Mouse (Mus musculus): Measurements from ENCODE around the gene AI413582. TPM values are rescaled to one million over a fixed set of nuclear protein-coding genes. Genes with fewer than 3 reads are reported as not detected.
A peak's percentile ranks its signal among the peaks of the same experiment; 100 is the strongest.

AI413582 gene
- total and polyA plus RNA-seq, 3 experiments: 50.8 to 159 (median 78.2) TPM

DNA sequence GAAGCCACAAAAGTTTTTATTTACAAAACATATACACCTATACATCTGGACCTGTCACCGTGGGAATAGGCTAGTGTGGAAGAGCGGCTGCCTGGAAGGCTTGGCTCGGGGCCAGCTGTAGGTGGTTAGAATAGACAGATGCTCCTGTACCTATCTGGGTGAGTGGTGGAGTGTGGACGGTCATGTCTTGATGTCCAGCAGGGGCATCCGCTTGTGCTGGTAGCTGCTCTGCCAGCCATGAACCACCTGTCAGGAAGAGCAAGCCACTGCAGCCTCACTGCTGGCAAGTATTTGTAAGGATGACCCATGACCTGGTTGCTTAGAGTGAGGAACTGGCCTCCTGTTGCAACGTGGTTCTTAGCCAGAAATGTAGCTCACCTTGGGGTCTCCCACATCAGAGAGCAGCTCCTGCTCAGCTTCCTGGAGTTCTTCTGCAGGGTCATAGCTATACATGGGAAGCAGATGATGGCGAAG is 1.7 kb downstream of the AI413582 start:
- no peaks in the 10 kb centered on the region for H3K9me3 ChIP-seq (replicated peaks)
- TF ChIP-seq GATA1 (IDR thresholded peaks at IDR 0.05; ENCODE audit: borderline replicate concordance, low read length) (no peak), POLR2AphosphoS5 (IDR thresholded peaks at IDR 0.05; ENCODE audit: insufficient replicate concordance, low read depth, low read length) (0 out of 2 replicates have a peak, but pooled peaks have one; percentile 86), TAL1 (conservative IDR thresholded peaks at IDR 0.05; ENCODE audit: low read depth, low read length) (no peak), CTCF (IDR thresholded peaks at IDR 0.05; ENCODE audit: low read depth, low read length) (no peak), GATA2 (IDR thresholded peaks at IDR 0.05; ENCODE audit: borderline replicate concordance, low read depth, low read length) (no peak)
- ATAC-seq (ENCODE audit: extremely low read depth, insufficient number of reproducible peaks, low FRiP score, poor library complexity, severe bottlenecking) (no peak), DNase-seq (ENCODE audit: low spot score) (no peak)
- H3K4me1 ChIP-seq (ENCODE audit: insufficient read depth, low read depth, low read length): peaks cover 73% of the 10 kb centered on the region
- peaks cover 9% of the 10 kb centered on the region; the same call in 1 of the 2 replicates for H3K27me3 ChIP-seq (ENCODE audit: insufficient read depth, low read length)
- peaks cover 55% of the 10 kb centered on the region for H3K36me3 ChIP-seq (replicated peaks)
- H3K4me3 ChIP-seq (ENCODE audit: low read depth, low read length): peak overlapping the region; percentile 84; the same call in 1 of the 2 replicates

GRCm38 (mm10) chr17:27561809-27562526 is 3.6 kb downstream of the AI413582 start:
- ATAC-seq (ENCODE audit: extremely low read depth, insufficient number of reproducible peaks, low FRiP score, poor library complexity, severe bottlenecking): peak; percentile 41
- H3K4me1 ChIP-seq (ENCODE audit: insufficient read depth, low read depth, low read length): peaks cover 72% of the 10 kb centered on the region

DNA sequence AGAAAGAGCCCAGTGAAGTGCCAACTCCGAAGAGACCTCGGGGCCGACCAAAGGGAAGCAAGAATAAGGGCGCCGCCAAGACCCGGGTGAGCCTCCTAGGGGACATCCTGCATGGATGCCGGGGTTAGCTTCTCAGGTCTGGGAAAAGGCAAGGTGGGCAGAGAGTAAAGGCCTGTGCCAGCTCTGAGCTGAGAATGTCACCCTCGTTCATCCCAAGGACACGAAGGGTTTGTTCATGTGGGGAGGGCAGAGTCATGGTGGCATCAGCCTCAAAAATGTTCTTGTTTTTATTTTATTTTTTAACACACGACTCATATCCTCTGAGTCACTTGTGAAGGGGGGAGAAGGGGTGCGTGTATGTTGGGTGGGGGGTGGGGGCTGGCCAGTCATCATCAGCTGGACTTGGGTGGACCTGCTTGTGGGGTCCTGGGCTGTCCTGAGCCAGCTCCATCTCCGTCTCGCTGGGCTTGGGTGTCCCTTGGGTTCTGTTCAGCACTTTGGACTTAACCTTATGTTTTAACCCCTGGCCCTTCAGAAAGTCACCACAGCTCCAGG is 4.6 kb downstream of the AI413582 start:
- no peaks in the 10 kb centered on the region for H3K9me3 ChIP-seq (replicated peaks)
- H3K4me1 ChIP-seq (ENCODE audit: insufficient read depth, low read depth, low read length): peaks cover 64% of the 10 kb centered on the region
- no peaks in the 10 kb centered on the region for H3K27me3 ChIP-seq (ENCODE audit: insufficient read depth, low read length)
- TF ChIP-seq CTCF (IDR thresholded peaks at IDR 0.05; ENCODE audit: low read depth, low read length): no peak
- TF ChIP-seq TAL1 (conservative IDR thresholded peaks at IDR 0.05; ENCODE audit: low read depth, low read length): no peak
- TF ChIP-seq GATA2 (IDR thresholded peaks at IDR 0.05; ENCODE audit: borderline replicate concordance, low read depth, low read length): no peak
- TF ChIP-seq GATA1 (IDR thresholded peaks at IDR 0.05; ENCODE audit: borderline replicate concordance, low read length): no peak
- TF ChIP-seq POLR2AphosphoS5 (IDR thresholded peaks at IDR 0.05; ENCODE audit: insufficient replicate concordance, low read depth, low read length): no peak
- peaks cover 59% of the 10 kb centered on the region for H3K36me3 ChIP-seq (replicated peaks)
- ATAC-seq (ENCODE audit: extremely low read depth, insufficient number of reproducible peaks, low FRiP score, poor library complexity, severe bottlenecking): no peak
- no peak for DNase-seq (ENCODE audit: low spot score)
- H3K4me3 ChIP-seq (ENCODE audit: low read depth, low read length): peak overlapping the region; percentile 95; the same call in 1 of the 2 replicates

More at GRCm38 (mm10) chr17:27561809-27562526, 3.6 kb downstream of the AI413582 start:
- Histone ChIP-seq H3K9me3 (replicated peaks) (no peaks in the 10 kb centered on the region), H3K27me3 (ENCODE audit: insufficient read depth, low read length) (no peaks in the 10 kb centered on the region), H3K4me3 (ENCODE audit: low read depth, low read length) (peak overlapping the region; percentile 95; the same call in 1 of the 2 replicates), H3K36me3 (replicated peaks) (peaks cover 61% of the 10 kb centered on the region)
- TF ChIP-seq TAL1 (conservative IDR thresholded peaks at IDR 0.05; ENCODE audit: low read depth, low read length): no peak
- no peak for TF ChIP-seq CTCF (IDR thresholded peaks at IDR 0.05; ENCODE audit: low read depth, low read length)
- TF ChIP-seq POLR2AphosphoS5 (IDR thresholded peaks at IDR 0.05; ENCODE audit: insufficient replicate concordance, low read depth, low read length): no peak
- TF ChIP-seq GATA2 (IDR thresholded peaks at IDR 0.05; ENCODE audit: borderline replicate concordance, low read depth, low read length): no peak
- TF ChIP-seq GATA1 (IDR thresholded peaks at IDR 0.05; ENCODE audit: borderline replicate concordance, low read length): no peak
- peak; percentile 71 for DNase-seq (ENCODE audit: low spot score)

DNA sequence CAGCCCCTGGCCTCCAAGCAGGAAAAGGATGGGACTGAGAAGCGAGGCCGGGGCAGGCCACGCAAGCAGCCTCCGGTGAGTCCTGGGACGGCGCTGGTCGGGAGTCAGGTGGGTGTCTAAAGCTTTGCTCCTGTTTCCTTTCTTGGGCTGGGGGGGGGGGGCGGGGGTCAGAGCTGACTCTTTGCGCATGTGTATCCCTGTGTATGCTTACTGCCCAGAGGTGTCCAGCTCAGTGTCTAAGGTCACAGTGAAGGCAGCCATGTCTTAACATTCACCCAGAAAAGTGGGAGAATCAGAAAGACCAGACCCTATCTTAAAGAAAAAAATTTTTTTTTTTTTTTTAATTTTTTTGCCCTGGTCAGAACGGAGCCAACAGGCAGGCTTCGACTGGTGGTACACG is 6.0 kb downstream of the AI413582 start:
- peak overlapping the region; percentile 95 for H3K4me3 ChIP-seq (ENCODE audit: low read depth, low read length)
- H3K36me3 ChIP-seq (replicated peaks): peaks cover 56% of the 10 kb centered on the region
- no peak for DNase-seq (ENCODE audit: low spot score)
- H3K9me3 ChIP-seq (replicated peaks): no peaks in the 10 kb centered on the region
- H3K27me3 ChIP-seq (ENCODE audit: insufficient read depth, low read length): no peaks in the 10 kb centered on the region
- TF ChIP-seq TAL1 (conservative IDR thresholded peaks at IDR 0.05; ENCODE audit: low read depth, low read length) (no peak), CTCF (IDR thresholded peaks at IDR 0.05; ENCODE audit: low read depth, low read length) (no peak), GATA1 (IDR thresholded peaks at IDR 0.05; ENCODE audit: borderline replicate concordance, low read length) (no peak), GATA2 (IDR thresholded peaks at IDR 0.05; ENCODE audit: borderline replicate concordance, low read depth, low read length) (no peak), POLR2AphosphoS5 (IDR thresholded peaks at IDR 0.05; ENCODE audit: insufficient replicate concordance, low read depth, low read length) (no peak)
- peaks cover 61% of the 10 kb centered on the region for H3K4me1 ChIP-seq (ENCODE audit: insufficient read depth, low read depth, low read length)
- ATAC-seq (ENCODE audit: extremely low read depth, insufficient number of reproducible peaks, low FRiP score, poor library complexity, severe bottlenecking): no peak

DNA sequence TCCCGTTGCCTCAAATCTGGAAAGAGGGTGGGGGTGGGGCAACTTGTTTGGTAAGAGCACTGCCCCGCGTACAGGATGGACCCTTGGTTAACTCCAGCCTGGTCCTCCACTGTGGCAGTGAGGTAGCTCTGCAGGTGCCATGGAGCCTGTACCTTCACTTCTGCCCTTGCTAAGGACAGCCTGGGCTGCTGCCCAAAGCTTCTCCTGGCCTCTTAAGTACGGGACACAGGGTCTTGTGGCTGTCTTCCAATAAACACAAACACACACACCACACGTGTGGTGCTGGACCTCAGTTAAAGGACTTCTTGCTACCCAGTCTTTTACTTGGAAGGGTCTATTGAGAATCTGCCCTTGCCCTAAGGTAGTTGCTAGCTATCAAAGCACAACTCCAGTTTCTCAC is 6.7 kb downstream of the AI413582 start:
- H3K4me3 ChIP-seq (ENCODE audit: low read depth, low read length): peak overlapping the region; percentile 95
- H3K27me3 ChIP-seq (ENCODE audit: insufficient read depth, low read length): no peaks in the 10 kb centered on the region
- H3K36me3 ChIP-seq (replicated peaks): peaks cover 48% of the 10 kb centered on the region
- no peak for ATAC-seq (ENCODE audit: extremely low read depth, insufficient number of reproducible peaks, low FRiP score, poor library complexity, severe bottlenecking)
- no peak for DNase-seq (ENCODE audit: low spot score)
- TF ChIP-seq POLR2AphosphoS5 (IDR thresholded peaks at IDR 0.05; ENCODE audit: insufficient replicate concordance, low read depth, low read length) (0 out of 2 replicates have a peak, but pooled peaks have one; percentile 30), TAL1 (conservative IDR thresholded peaks at IDR 0.05; ENCODE audit: low read depth, low read length) (no peak)
- H3K4me1 ChIP-seq (ENCODE audit: insufficient read depth, low read depth, low read length): peaks cover 61% of the 10 kb centered on the region
- H3K9me3 ChIP-seq (replicated peaks): no peaks in the 10 kb centered on the region

- Histone ChIP-seq H3K36me3 (replicated peaks) (peaks cover 44% of the 10 kb centered on the region), H3K4me1 (ENCODE audit: insufficient read depth, low read depth, low read length) (peaks cover 63% of the 10 kb centered on the region), H3K4me3 (ENCODE audit: low read depth, low read length) (peak overlapping the region; percentile 95), H3K27me3 (ENCODE audit: insufficient read depth, low read length) (no peaks in the 10 kb centered on the region), H3K9me3 (replicated peaks) (no peaks in the 10 kb centered on the region)
- TF ChIP-seq TAL1 (conservative IDR thresholded peaks at IDR 0.05; ENCODE audit: low read depth, low read length) (no peak), GATA2 (IDR thresholded peaks at IDR 0.05; ENCODE audit: borderline replicate concordance, low read depth, low read length) (no peak), CTCF (IDR thresholded peaks at IDR 0.05; ENCODE audit: low read depth, low read length) (no peak), GATA1 (IDR thresholded peaks at IDR 0.05; ENCODE audit: borderline replicate concordance, low read length) (no peak), POLR2AphosphoS5 (IDR thresholded peaks at IDR 0.05; ENCODE audit: insufficient replicate concordance, low read depth, low read length) (no peak)
- ATAC-seq (ENCODE audit: extremely low read depth, insufficient number of reproducible peaks, low FRiP score, poor library complexity, severe bottlenecking) (no peak), DNase-seq (ENCODE audit: low spot score) (no peak)
These were observed 7.5 kb downstream of the AI413582 start for GRCm38 (mm10) chr17:27557927-27558661.

Data from G1E (cell line).